Mouse (Mus musculus): ENCODE measurements at regions not wholly inside any gene's neighbourhood (a gene's known extent, or its start where the extent isn't known, plus 50 kb on each side); places are given as distances from the start of the nearest gene placed in this dataset.

- no peak for ATAC-seq (replicated peaks; ENCODE audit: poor library complexity, severe bottlenecking)
Observed at GRCm38 (mm10) chr8:67598687-67599086, 75.0 kb downstream of the Nat3 start.

GRCm38 (mm10) chr8:67622213-67622612, 98.6 kb downstream of the Nat3 start:
- no peak for ATAC-seq (replicated peaks; ENCODE audit: poor library complexity, severe bottlenecking)

- no peak for ATAC-seq (replicated peaks; ENCODE audit: poor library complexity, severe bottlenecking)
Observed at GRCm38 (mm10) chr8:67631691-67632090, 108.0 kb downstream of the Nat3 start.

- peak; percentile 58; the same call in 1 of the 2 replicates for ATAC-seq (replicated peaks; ENCODE audit: poor library complexity, severe bottlenecking)
Observed at GRCm38 (mm10) chr8:67632290-67632689, 108.6 kb downstream of the Nat3 start.

Data from granulocyte monocyte progenitor cell, adult 5-6 weeks (primary cell).